Mouse (Mus musculus) heart, embryonic 12.5 days (tissue): Measurements from ENCODE around the gene St3gal3. TPM values are rescaled to one million over a fixed set of nuclear protein-coding genes. Genes with fewer than 3 reads are reported as not detected.

Experiments used
- ATAC-seq: fragments of 200-750 bp; cut with Nextera tagmentation; 2 replicates; pipeline ENCODE4 v1.8.0; 2017; ENCODE audit warnings: moderate TSS enrichment, moderate library complexity; ENCODE audit not compliant: insufficient number of reproducible peaks, low FRiP score
- H3K27ac ChIP-seq: fragments of 300-500 bp; sonication (generic); 2 replicates; pipeline ENCODE4 v1.5.1; 2016; ENCODE audit warnings: mild to moderate bottlenecking, moderate library complexity; ENCODE audit not compliant: poor library complexity, severe bottlenecking
- H3K27me3 ChIP-seq: fragments of 300-500 bp; sonication (generic); replicated peaks from 2 replicates; pipeline ENCODE4 v1.6.1; 2016; ENCODE audit warnings: mild to moderate bottlenecking, moderate library complexity
- H3K36me3 ChIP-seq: fragments of 300-500 bp; sonication (generic); 2 replicates; pipeline ENCODE4 v1.6.1; 2016; ENCODE audit warnings: mild to moderate bottlenecking, moderate library complexity
- H3K4me1 ChIP-seq: fragments of 300-500 bp; sonication (generic); replicated peaks from 2 replicates; pipeline ENCODE4 v1.6.1; 2016; ENCODE audit warnings: mild to moderate bottlenecking
- H3K4me2 ChIP-seq: fragments of 300-500 bp; sonication (generic); 2 replicates; pipeline ENCODE4 v1.6.1; 2016; ENCODE audit warnings: mild to moderate bottlenecking, moderate library complexity
- H3K4me3 ChIP-seq: fragments of 300-500 bp; sonication (generic); 2 replicates; pipeline ENCODE4 v1.5.1; 2016; ENCODE audit warnings: mild to moderate bottlenecking
- H3K9ac ChIP-seq: fragments of 300-500 bp; sonication (generic); 2 replicates; pipeline ENCODE4 v1.6.1; 2016; ENCODE audit warnings: mild to moderate bottlenecking, moderate library complexity
- H3K9me3 ChIP-seq: fragments of 300-500 bp; sonication (generic); replicated peaks from 2 replicates; pipeline ENCODE4 v1.6.1; 2016; ENCODE audit warnings: mild to moderate bottlenecking, moderate library complexity
- WGBS: fragments of 180-500 bp; shearing (Covaris S2); methylation state at CpG from one replicate; pipeline ENCODE4 v1.1.7; 2016; 5-methylcytosine and 5-hydroxymethylcytosine counted together
- polyA plus RNA-seq: library from polyadenylated mRNA; unstranded; fragments of >200 nt; fragmentation: Nextera tagmentation; extraction: Ambion mirVana; gene quantifications from 2 replicates; pipeline ENCODE4 v1.2.1, GENCODE M21; 2016

The St3gal3 gene
- 7.4 and 8.8 TPM in 2 replicates for polyA plus RNA-seq

DNA sequence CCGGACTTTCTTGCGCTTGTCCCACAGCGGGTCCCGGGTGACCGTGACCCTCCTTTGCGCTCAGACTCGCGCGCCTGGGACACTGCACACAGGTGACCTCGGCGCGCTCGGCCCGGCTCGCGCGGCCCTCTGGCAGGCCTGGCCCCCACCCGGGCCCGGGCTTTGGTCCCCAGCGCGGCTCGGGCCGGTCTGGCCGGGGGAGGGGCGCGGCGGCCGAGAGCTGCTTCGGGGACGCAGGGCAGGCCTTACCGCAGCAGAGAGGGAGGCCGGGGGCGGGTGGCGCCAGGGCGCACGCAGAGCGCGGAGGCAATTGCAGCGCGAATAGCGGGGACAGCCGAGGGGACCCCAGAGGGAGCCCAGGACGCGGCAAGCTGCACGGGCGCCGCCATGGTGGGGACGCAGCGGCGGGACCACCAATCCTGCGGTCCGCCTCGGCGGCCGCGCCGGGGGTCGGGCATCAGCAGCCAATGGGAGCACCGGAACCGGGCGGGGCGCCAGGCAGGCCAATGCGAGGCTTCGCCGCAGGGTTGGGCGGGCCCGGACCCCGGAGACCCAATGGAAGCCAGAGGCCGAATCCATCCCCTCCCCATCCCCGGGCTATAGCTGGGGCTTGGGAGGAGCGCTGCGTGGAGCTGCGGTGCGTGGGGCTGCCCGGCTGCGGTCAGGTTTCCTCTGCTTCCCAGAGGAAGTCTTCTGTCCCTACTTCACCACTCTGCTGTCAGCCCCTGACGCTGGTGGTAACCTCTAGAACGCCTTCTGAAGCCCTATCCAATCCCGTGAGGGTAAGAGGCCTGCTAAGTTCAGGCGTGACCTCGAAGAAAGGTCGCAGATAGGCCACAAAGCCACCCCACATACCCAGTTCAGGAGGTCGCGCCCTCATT, at the start of gene St3gal3:
St3gal3 (minus strand) TSS at position 430 of the 881 bp plus-strand sequence.
- Histone ChIP-seq H3K9me3 (no peaks in the 10 kb centered on the region), H3K36me3 (peaks cover 37% of the 10 kb centered on the region), H3K27ac (peak within 1 kb of the TSS; percentile 81), H3K4me3 (peak within 1 kb of the TSS; percentile 88), H3K9ac (peak within 1 kb of the TSS; percentile 92), H3K4me2 (peak within 1 kb of the TSS; percentile 79), H3K4me1 (peaks cover 16% of the 10 kb centered on the region), H3K27me3 (no peaks in the 10 kb centered on the region)
- 1% methylated on average over 64 of the region's 84 CpGs for WGBS
- ATAC-seq, result peak; percentile 98

DNA sequence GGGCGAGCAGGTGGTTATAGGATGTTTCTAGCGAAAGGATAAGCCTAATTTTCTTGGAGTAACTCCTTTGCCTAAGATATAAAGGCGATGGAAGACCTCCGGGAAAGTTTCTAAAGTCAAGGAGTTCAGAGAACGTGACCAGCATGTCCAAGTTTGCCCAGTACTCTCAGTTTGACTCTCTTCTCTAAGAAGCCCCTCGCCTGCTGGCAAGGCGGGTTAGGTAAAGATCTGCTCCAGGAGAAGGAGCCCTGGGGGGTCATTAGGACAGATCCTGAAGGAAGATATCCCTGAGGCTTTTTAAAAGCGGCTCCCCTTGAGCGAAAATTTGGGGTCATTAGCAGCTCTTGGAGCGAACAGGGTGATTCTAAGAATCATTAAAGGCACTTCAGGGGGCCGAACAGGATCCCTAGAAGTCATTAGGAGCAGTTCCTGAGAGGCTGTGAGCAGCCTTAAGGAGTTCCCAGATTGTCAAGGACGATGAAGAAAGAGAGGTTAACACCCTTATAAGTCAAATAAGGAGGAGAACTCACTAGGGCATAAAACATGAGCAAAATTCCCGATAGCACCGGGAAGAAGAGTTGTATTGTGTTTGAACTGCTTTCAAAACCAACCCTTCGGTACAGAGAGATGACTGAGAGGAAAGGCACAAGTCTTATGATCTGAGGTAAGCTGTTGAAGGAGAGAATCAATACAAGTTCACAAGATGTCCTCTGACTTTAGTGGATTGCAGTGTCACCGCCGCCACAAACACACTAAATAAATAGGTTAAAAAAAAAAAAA, 45.8 kb upstream of the St3gal3 start:
- Histone ChIP-seq H3K27me3 (no peaks in the 10 kb centered on the region), H3K27ac (peak overlapping the region; percentile 96), H3K4me2 (peak overlapping the region; percentile 84), H3K36me3 (peaks cover 20% of the 10 kb centered on the region), H3K9me3 (no peaks in the 10 kb centered on the region), H3K9ac (peak overlapping the region; percentile 75), H3K4me1 (peaks cover 13% of the 10 kb centered on the region), H3K4me3 (peak overlapping the region; percentile 85)
- ATAC-seq, result no peak
- WGBS, result 15% methylated on average over 17 of the region's 17 CpGs

DNA sequence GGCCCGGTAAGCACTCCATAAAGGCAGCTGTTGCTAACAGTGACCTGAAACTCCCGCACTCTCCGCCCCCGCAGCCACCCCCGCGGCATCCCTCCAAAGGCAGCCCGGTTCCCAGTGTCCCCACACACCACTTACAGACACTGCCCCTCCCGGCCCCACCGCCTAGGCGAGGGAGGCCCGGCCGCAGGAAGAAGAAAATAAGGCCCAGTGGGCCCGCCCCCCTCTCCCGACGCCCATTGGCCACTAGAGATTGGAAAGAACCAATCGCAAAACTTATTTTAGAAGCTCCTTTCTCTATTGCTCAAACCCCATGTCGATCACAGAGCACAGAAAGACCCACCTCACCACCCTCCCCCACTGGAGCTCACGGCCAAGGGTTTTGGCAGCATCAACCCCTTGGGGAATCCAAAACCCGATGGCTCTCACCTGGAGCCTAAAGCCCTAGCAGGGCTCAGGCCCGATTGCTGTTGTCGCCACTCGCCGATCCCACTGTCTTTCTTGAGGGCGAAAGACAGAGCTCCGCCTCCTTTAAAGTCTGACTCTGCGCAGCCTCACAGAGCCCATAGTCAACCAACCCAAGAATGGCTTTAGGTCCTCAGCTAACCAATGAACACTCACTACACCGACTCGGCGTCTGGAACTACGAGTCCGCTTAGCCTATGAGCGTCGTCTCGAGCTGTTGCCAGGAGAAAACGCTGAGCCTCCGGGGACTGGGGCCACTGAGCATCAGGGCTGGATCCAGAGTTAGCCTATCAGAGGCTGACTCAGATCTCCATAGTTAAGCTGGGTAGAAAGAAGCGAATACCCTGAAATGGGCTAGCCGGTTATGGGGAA, 45.0 kb upstream of the St3gal3 start, which contains the start of gene Kdm4a:
Kdm4a (minus strand) TSS at position 577 of the 834 bp plus-strand sequence.
- H3K4me2 ChIP-seq, result peak within 1 kb of the TSS; percentile 84
- no peaks in the 10 kb centered on the region for H3K27me3 ChIP-seq
- peak within 1 kb of the TSS; percentile 85 for H3K4me3 ChIP-seq
- H3K36me3 ChIP-seq, result peaks cover 28% of the 10 kb centered on the region
- peak within 1 kb of the TSS; percentile 96 for H3K27ac ChIP-seq
- under 1% methylated on average over 38 of the region's 38 CpGs for WGBS
- no peaks in the 10 kb centered on the region for H3K9me3 ChIP-seq
- H3K9ac ChIP-seq, result peak within 1 kb of the TSS; percentile 87
- peak; percentile 99 for ATAC-seq
- H3K4me1 ChIP-seq, result peaks cover 13% of the 10 kb centered on the region

DNA sequence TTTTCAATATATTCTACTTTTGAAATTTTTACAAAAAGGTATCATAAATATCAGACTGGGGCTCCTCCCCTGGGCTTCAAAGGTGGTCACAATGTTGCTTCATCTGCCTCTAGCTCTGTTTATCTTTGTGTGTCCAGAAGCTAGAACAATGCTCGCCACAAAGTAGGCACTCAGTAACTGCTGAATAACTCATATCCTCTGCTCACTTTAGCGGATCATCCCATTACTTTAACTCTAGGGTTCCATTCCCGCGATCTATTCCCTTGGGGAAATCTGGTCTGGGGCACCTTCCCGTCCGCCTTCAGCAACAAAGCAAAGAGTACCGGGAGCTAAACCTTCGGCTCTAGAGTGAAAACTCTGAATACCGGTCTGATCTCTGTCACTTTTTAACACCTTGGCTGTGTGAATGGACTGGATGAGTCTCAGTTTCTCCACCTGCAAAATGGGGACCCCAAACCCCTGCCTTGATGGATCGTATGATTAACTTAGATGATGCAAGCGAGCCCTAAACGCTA, 44.3 kb upstream of the St3gal3 start:
- peaks cover 35% of the 10 kb centered on the region for H3K36me3 ChIP-seq
- H3K4me3 ChIP-seq, result peak overlapping the region; percentile 85
- peak overlapping the region; percentile 87 for H3K9ac ChIP-seq
- peak overlapping the region; percentile 96 for H3K27ac ChIP-seq
- WGBS, result under 1% methylated on average over 12 of the region's 12 CpGs
- peak overlapping the region; percentile 84 for H3K4me2 ChIP-seq
- H3K27me3 ChIP-seq, result no peaks in the 10 kb centered on the region
- peaks cover 13% of the 10 kb centered on the region for H3K4me1 ChIP-seq
- no peak for ATAC-seq
- no peaks in the 10 kb centered on the region for H3K9me3 ChIP-seq

DNA sequence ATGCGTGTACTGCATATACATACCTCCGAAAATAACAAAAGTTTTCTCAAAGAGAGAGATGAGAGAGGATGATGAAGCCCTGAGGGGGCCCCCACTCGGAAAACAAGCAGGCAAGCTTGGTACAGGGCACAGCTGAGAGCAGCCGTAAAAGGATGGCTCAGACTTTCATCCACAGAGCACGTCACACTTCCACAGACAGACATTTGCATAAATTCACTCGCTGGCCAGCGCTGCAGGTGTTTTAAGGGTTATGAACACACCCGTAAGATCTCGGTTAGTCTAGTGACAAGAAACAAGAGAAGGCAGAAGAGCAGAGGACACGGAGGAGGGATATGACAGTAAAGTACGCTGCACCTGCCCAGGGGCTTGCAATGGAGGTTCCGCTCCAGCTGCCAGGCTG, 37.7 kb upstream of the St3gal3 start:
- Histone ChIP-seq H3K27ac (no peak overlapping the region), H3K4me1 (no peaks in the 10 kb centered on the region), H3K27me3 (no peaks in the 10 kb centered on the region), H3K36me3 (peaks cover 98% of the 10 kb centered on the region), H3K4me2 (no peak overlapping the region), H3K9ac (no peak overlapping the region), H3K4me3 (no peak overlapping the region), H3K9me3 (no peaks in the 10 kb centered on the region)
- ATAC-seq, result no peak
- WGBS, result 94% methylated on average over 12 of the region's 12 CpGs

DNA sequence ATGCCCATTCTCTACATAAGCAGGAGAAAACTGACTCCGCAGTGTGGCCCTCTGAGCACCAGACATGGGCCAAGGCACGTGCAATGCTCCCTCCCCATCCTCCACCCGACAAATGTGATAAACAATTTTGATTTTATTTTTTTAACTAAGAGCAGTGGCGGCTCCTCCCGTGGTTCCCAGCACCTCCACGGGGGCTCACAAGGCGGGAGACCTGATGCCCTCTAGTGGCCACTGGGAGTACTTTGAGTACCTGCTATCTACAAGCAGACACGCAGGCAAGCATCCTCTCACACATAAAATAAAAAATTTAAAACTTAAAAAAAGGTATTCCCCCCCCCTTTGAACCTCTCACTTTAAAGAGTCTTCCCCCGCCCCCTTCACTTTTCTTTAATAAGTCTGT, 36.3 kb upstream of the St3gal3 start:
- no peaks in the 10 kb centered on the region for H3K27me3 ChIP-seq
- no peak overlapping the region for H3K4me3 ChIP-seq
- no peaks in the 10 kb centered on the region for H3K4me1 ChIP-seq
- ATAC-seq, result no peak
- no peak overlapping the region for H3K27ac ChIP-seq
- WGBS, result 84% methylated on average over 9 of the region's 9 CpGs
- H3K9ac ChIP-seq, result no peak overlapping the region
- H3K4me2 ChIP-seq, result no peak overlapping the region
- H3K36me3 ChIP-seq, result peaks cover 98% of the 10 kb centered on the region
- no peaks in the 10 kb centered on the region for H3K9me3 ChIP-seq

DNA sequence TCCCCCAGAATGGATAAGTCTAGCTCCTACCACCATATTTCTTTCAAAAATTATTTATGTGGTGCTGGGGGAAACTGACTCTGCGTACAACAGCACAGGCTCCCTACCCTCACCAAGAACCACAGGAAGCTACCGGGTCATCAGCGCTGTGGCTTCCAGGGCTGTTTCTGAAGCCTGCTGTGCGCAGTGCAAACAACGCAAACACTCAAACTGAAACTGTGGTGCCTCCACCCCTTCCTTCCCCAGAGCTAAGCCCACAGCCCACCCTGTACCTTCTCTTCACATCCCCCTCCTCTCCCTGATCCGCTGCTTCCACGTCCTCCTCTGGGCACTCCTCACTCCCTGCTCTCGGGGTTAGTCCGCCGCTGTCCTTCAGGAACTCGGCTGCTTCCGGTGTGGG, 27.4 kb upstream of the St3gal3 start:
- H3K27ac ChIP-seq, result no peak overlapping the region
- no peak overlapping the region for H3K4me2 ChIP-seq
- no peak for ATAC-seq
- H3K36me3 ChIP-seq, result peaks cover 97% of the 10 kb centered on the region
- no peaks in the 10 kb centered on the region for H3K4me1 ChIP-seq
- no peak overlapping the region for H3K4me3 ChIP-seq
- peaks cover 6% of the 10 kb centered on the region; the same call in 1 of the 2 replicates for H3K9me3 ChIP-seq
- WGBS, result 93% methylated on average over 12 of the region's 12 CpGs
- H3K9ac ChIP-seq, result no peak overlapping the region
- H3K27me3 ChIP-seq, result no peaks in the 10 kb centered on the region

DNA sequence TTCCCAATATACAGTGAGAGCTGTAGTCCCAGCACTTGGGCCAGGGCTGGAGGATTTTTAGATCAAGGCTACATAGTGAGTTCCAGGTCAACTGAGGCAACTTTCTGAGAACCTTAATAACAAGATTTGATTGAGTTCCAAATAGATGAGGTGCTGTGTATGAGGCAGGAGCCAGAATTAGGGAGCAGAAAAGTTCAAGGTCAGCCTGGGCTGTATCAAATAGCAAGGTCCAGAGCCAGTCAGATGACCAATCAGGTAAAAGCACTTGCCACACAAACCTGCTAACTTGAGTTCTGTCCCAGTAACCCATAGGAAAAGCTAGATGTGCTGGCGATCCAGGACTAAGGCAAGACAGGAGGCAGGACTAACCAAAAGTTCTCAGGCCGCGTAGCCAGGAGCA, 23.0 kb upstream of the St3gal3 start:
- H3K27me3 ChIP-seq, result no peaks in the 10 kb centered on the region
- H3K27ac ChIP-seq, result no peak overlapping the region
- WGBS, result 92% methylated on average over 3 of the region's 3 CpGs
- ATAC-seq, result no peak
- peaks cover 6% of the 10 kb centered on the region; the same call in 1 of the 2 replicates for H3K9me3 ChIP-seq
- H3K9ac ChIP-seq, result no peak overlapping the region
- H3K36me3 ChIP-seq, result peaks cover 97% of the 10 kb centered on the region
- no peak overlapping the region for H3K4me3 ChIP-seq
- H3K4me2 ChIP-seq, result no peak overlapping the region
- no peaks in the 10 kb centered on the region for H3K4me1 ChIP-seq

DNA sequence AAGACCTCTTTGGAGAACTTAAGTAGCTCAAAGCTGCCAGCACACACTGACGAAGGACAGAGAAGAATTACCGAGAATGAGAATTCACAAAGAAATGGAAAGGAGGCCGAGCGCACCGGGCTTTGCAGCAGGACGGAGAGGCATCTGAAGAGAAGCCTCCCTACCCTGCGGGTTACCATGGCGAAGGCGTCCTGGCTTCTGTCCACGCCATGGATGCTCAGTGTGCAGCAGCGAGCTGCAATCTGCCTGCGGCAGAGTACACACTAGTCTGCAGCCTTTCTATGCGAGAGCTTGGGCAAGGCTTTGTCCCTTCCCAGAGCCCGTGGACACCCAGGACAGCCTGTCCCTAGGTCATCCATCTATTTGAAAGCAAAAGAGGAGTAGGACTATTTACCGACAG, 21.8 kb upstream of the St3gal3 start:
- no peak overlapping the region for H3K4me3 ChIP-seq
- no peaks in the 10 kb centered on the region for H3K27me3 ChIP-seq
- no peak overlapping the region for H3K4me2 ChIP-seq
- 85% methylated on average over 15 of the region's 15 CpGs for WGBS
- H3K9me3 ChIP-seq, result peaks cover 6% of the 10 kb centered on the region; the same call in 1 of the 2 replicates
- H3K4me1 ChIP-seq, result no peaks in the 10 kb centered on the region
- peaks cover 96% of the 10 kb centered on the region for H3K36me3 ChIP-seq
- no peak overlapping the region for H3K9ac ChIP-seq
- no peak for ATAC-seq
- no peak overlapping the region for H3K27ac ChIP-seq

DNA sequence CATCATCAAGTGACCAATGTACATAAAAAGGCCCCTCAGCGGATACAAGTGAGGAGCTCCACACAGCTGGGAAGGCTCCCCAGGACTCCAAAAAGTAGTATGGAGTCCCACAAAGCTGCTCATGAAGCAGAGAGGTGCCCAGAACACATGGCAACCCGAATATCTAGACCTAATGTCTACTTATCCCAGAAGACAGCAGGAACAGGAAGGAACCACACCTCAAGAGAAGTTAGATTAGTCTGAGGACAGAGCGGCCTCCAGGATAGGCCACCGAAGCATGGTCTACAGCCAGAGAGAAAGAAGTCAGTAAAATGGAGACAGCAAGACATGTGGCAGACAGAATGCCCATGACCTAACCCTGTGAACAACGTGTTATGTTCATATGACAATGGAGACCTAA, 20.2 kb upstream of the St3gal3 start:
- H3K36me3 ChIP-seq, result peaks cover 91% of the 10 kb centered on the region
- peaks cover 5% of the 10 kb centered on the region; the same call in 1 of the 2 replicates for H3K9me3 ChIP-seq
- WGBS, result 88% methylated on average over 5 of the region's 5 CpGs
- no peak overlapping the region for H3K4me2 ChIP-seq
- no peak overlapping the region for H3K4me3 ChIP-seq
- no peak overlapping the region for H3K9ac ChIP-seq
- ATAC-seq, result no peak
- H3K27me3 ChIP-seq, result no peaks in the 10 kb centered on the region
- H3K4me1 ChIP-seq, result peaks cover 6% of the 10 kb centered on the region; the same call in 1 of the 2 replicates
- no peak overlapping the region for H3K27ac ChIP-seq
